Mouse (Mus musculus) myocyte (in vitro differentiated cells): ENCODE results near the gene Aatk.

Experiments used
- CEBPB ChIP-seq: IDR thresholded peaks from 2 replicates; pipeline ENCODE4 v1.6.1; 2011; ENCODE audit warnings: mild to moderate bottlenecking, moderate library complexity; ENCODE audit not compliant: poor library complexity, insufficient read depth, severe bottlenecking
- MAX ChIP-seq: IDR thresholded peaks from one replicate; pipeline ENCODE4 v1.6.1; 2011; ENCODE audit warnings: low read depth, mild to moderate bottlenecking, control low read depth
- MYOD1 ChIP-seq, 3 experiments: IDR thresholded peaks; one replicate each; pipeline ENCODE4 v1.6.1; 2011; ENCODE audit warnings: control low read depth in 2 of 3, low read depth in 2 of 3, mild to moderate bottlenecking in 2 of 3, moderate library complexity in 1 of 3; ENCODE audit not compliant: insufficient read length in 2 of 3, control insufficient read depth in 1 of 3
- MYOG ChIP-seq, 3 experiments: IDR thresholded peaks; one replicate each; pipeline ENCODE4 v1.6.1; 2011; ENCODE audit warnings: control low read depth in 2 of 3, low read depth in 2 of 3, mild to moderate bottlenecking in 2 of 3; ENCODE audit not compliant: insufficient read length in 2 of 3, control insufficient read depth in 1 of 3, insufficient read depth in 1 of 3
- POLR2A ChIP-seq: IDR thresholded peaks from one replicate; pipeline ENCODE4 v1.6.1; 2011; ENCODE audit warnings: low read depth, mild to moderate bottlenecking, control low read depth, moderate library complexity; ENCODE audit not compliant: insufficient read length
- SRF ChIP-seq: IDR thresholded peaks from one replicate; pipeline ENCODE4 v1.6.1; 2011; ENCODE audit warnings: low read depth; ENCODE audit not compliant: control insufficient read depth, insufficient read length
- TCF12 ChIP-seq: IDR thresholded peaks from one replicate; pipeline ENCODE4 v1.6.1; 2011; ENCODE audit warnings: mild to moderate bottlenecking, control low read depth; ENCODE audit not compliant: poor library complexity, insufficient read depth, severe bottlenecking
- USF1 ChIP-seq: IDR thresholded peaks from one replicate; pipeline ENCODE4 v1.6.1; 2011; ENCODE audit warnings: low read depth, mild to moderate bottlenecking, control low read depth, moderate library complexity

GRCm38 (mm10) chr11:120017011-120017410 is 30.0 kb downstream of the Aatk start:
- TF ChIP-seq POLR2A (no peak), MAX (no peak), TCF12 (no peak), SRF (no peak), MYOD1 (IDR thresholded peaks at IDR 0.05; ENCODE audit: control insufficient read depth in 1 of 3, insufficient read length in 2 of 3, low read depth in 2 of 3) (no peak), USF1 (no peak), CEBPB (no peak), MYOG (IDR thresholded peaks at IDR 0.05; ENCODE audit: control insufficient read depth in 1 of 3, insufficient read depth in 1 of 3, insufficient read length in 2 of 3, low read depth in 2 of 3) (no peak)
